Mouse (Mus musculus): ENCODE measurements at regions not wholly inside any gene's neighbourhood (a gene's known extent, or its start where the extent isn't known, plus 50 kb on each side); places are given as distances from the start of the nearest gene placed in this dataset.

DNA sequence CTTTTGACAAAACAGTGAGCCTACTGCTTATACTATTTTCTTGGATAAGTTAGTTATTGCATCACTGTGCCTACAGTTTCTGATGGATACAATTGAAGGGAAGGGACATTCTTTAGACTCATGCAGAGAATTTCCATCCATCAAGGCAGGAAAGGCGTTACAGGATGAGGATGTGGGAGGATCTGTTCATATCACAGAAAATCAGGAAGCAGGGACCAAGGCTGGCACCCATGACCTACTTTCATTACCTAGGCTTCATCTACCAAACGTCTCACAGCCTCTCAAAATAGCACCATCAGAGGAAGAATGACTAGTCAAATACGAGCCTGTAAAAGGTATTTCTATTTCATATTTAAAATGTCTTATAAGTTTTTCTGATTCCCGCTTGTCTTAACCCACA, 56.4 kb downstream of the Fam181b start:
- CTCF ChIA-PET: no interaction called here
- POLR2A ChIA-PET: no interaction called here

GRCm38 (mm10) chr7:93147379-93147778, 67.7 kb downstream of the Fam181b start:
- CTCF ChIA-PET: interaction anchor here in 2 of 4 experiments (0.5 to 1.0 kb wide), 3 partner anchors 182 to 225 kb away, joined by 3 to 7 read pairs (median 3); no protein-coding TSS in a partner anchor
- POLR2A ChIA-PET: no interaction called here

GRCm38 (mm10) chr7:93151321-93151720, 71.7 kb downstream of the Fam181b start:
- CTCF ChIA-PET: no interaction called here
- POLR2A ChIA-PET: interaction anchor here in 1 of 4 experiments (1.0 to 1.4 kb wide), 2 partner anchors 72 to 276 kb away, joined by 3 to 4 read pairs; partner anchors contain the start of gene Fam181b

GRCm38 (mm10) chr7:93197106-93197505, 117.4 kb downstream of the Fam181b start:
- ChIA-PET CTCF (no interaction called here), POLR2A (no interaction called here)
